Mouse (Mus musculus) adrenal gland, adult 8-10 months (tissue): ENCODE measurements around the gene Eps8. TPM values are rescaled to one million over a fixed set of nuclear protein-coding genes. Genes with fewer than 3 reads are reported as not detected.

Experiments used
- DNase-seq: peaks from one replicate; pipeline ENCODE4 v3.0.0; 2022
- total RNA-seq, 4 experiments: library from RNA; stranded (reverse); gene quantifications; 2 replicates each; pipeline ENCODE4 v1.2.4; 2022

The Eps8 gene
- total RNA-seq, 4 experiments from 2014 or later, result 26.3 to 56.6 (median 36.9) TPM

DNA sequence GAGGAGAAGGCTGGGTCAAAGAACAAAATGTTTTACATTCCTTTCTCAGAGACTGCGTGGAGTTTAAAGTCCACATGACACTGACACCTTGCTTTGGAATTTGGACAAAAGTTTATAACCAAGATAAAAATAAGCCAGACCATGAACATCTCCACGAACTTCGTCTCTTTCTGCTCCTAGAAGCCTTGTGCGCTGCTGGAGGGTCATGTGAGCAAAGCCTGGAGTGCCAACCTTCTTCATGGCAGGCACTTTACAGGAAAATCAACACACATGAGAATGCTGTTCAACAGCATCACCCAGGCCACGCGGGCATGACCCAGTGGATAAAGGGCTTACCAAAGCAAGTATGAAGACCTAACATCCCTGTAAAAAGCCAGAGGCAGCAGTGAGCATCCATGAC lies 85.6 kb downstream of the Eps8 start:
- no peak for DNase-seq

DNA sequence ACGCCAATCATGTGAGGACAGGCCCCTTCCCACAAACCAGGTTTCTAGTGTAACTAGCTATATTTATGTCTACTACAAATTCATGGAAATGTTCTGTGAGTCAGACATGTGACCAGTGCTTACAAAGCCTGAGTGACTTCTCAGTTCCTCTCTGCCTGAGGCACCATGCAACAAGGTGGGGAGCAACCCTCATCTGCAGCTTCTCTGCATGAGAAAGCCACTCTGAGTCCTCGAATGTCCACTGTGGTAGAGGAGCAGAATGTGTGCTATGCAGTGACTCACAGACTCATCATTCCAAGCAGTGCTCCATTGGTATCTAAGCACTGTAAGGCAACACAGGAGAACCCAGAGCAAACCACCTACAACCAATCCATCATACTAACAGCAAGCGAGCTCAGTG lies 88.8 kb downstream of the Eps8 start:
- DNase-seq, result no peak

DNA sequence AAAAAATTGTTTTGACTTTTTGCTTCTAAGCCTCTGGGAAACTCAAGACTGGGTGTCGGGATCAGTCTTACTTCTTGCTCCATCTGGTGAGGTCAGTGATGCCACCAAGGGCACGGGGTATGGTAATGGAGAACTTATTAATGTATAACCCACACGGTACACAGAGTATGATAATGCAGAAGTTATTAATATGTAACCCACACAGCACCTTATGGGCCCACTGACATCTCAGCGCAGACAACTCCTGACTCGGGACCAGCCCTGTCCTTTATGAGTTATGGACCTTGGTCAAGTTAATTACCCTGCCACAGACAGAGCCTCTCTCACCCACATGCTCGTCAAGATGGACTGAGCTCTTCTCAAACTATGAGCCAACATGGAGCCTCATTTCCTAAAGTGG lies 89.2 kb downstream of the Eps8 start:
- DNase-seq, result no peak

DNA sequence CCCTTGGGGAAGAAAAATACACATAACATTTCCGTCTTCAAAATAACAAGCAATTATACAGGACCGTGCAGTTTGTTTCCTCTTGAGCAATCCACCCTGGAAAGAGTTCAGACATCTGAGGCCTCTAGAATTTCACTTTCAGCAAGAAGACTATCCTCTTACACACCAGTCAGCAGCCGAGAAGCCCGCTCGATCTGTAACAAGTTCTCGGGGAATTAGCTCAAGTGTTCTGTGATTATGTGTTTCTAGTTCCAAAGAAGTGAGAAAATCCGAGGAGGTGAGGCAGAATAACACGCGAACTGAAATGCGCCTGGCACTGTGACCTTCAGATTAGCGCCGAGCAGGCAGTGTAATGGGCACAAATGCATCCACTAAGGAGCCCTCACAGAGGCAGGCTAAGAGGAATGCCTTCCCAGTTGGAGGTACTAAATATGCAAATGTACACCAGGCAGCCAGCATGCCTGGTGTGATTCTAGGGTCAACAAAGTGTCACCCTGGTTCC lies 94.3 kb downstream of the Eps8 start:
- no peak for DNase-seq

DNA sequence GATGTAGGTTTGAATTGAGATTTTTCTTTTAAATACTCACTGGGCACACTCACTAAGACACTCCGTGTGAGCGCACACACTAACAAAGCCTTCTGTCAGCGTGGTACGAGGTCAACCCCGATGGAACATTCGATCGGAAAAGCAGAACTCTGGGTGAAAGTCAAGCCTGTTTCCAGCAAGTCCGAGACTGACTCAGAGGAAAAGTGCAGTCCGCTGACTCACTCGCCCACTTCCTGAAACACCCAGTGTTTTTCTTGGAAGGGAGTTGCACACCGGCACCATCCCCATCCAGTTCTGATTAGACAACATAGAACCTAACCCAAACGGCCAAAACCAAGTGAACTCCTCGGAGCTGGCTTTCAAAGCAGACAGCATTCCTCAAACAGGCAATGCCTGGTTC lies 95.8 kb downstream of the Eps8 start:
- DNase-seq, result peak; percentile 80

DNA sequence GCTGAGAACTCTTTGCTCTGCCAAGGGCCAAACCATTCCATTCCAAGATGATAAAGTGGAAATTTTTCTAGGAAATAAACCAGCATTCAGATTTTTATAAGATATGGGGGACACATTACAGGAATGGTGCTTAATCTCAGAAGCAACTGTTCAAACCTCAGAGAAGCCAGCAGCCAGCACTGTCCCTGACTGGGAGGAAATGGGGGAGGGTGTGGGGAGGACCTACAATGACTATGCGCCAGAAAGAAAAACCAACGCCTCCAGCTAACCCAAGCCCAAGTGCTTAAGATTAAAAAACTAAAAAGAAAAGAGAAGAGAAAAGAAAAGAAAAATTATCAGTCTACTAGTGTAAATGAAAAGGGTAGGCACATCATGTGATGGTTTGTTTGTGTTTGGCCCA lies 97.0 kb downstream of the Eps8 start:
- no peak for DNase-seq

DNA sequence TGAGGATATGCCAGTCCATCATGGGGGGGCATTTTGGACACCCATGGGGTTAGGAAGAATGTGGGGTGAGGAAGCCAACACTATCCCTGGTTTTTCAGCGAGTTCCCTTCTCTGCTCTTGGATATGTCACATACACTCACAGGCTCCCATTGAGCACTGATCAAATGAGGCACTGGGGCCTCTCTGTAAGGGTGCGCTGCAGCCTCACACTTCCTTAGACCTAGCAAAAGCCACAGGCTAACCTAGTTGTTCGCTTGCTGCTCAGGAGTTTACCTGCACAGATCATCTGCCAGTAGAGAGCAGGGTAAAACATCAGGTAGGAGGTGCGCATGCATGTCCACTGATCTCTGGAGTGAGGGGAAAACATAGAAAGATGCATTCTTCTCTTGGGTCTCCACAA lies 97.5 kb downstream of the Eps8 start:
- DNase-seq, result no peak

DNA sequence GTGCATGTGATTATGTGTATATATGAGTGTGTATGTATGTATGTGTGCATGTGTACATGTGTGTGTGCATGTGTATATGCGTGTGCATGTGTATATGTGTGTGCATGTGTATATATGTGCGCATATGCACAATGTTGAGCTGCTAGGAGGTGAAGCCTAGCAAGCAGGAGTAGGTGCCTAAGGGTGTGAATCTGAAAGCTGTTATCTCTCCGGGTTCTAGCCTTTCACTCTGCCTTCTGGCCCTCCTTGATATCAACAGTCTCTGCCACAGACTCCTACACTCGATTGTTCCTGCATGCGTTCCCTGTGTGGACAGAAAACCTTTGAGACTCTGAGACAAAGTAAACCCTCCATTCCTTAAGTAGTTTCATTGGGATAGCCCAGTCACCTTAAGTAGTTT lies 98.0 kb downstream of the Eps8 start:
- no peak for DNase-seq

DNA sequence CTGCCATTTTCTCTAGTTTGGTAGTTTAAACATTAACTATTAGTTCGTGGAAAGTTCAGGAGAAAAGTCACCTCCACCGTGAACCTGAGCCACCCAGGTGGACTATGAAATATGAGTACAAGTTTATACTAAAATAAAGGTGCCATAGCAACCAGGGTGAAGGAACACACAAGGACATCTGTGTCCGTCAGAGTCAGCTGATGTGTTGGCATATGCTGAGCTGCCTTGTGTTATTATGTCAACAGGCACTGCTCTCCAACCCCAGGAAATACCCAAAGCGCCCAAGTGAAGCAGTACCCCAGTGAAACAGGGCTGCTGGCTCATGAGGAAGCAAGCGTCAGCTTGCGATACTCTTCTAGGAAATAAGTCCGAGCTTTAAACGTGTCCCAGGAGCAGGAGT lies 104.5 kb downstream of the Eps8 start:
- no peak for DNase-seq

DNA sequence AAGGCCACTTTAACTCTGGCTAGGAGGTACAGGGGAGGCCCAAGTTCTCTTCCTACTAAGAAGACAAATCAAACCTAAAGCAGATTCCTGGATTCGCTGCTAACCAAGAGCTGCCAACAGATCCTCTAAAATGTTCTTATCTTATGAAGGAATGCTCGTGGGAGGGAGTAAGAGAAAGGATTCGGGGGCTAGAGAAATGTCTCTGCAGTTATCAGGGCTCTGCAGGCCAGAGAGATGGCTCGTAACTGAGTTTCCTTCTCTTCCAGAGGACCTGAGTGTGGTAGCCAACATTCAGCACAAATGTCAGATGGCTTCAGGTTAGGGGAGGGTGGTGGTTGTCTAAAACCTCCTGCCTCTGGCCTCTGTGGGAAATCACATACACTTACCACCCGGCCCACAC lies 106.1 kb downstream of the Eps8 start:
- no peak for DNase-seq

DNA sequence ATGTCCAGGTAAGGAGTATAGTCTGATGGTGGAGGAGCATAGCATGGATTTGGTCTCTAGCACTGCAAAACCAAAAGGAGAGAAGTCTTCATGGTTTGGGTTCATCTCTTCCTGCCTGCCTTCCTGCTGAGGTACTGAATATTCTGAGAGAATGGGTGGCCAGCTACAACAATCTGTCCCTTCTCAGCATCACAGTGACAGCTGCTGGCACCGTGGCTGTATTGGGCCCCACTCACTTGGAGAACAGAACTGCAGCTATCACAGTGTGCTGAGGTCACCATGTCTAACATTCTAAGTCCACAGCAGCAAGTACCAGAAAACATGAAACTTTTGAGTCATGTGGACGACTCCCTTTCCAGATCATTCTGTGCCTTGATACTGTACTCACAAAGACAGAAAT lies 107.1 kb downstream of the Eps8 start:
- DNase-seq, result no peak

DNA sequence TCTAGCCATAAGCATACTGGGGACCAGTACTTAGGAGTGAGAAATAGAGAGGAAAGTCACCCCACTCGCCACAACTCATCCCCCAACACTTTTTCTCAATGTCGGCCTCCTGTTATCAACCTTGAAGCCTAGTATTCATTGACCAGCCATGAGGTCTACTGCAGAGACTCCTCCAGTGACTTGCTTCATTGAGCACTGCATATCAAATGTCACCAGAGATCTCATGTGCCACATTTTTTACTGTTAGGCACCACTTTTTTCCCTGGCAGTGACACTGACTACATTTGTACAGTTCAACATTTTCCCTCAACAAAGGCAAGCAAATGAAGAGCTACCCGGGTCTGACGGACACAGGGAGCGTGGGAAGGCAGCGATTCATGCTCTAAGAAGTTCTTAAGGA lies 108.6 kb downstream of the Eps8 start:
- DNase-seq, result no peak

DNA sequence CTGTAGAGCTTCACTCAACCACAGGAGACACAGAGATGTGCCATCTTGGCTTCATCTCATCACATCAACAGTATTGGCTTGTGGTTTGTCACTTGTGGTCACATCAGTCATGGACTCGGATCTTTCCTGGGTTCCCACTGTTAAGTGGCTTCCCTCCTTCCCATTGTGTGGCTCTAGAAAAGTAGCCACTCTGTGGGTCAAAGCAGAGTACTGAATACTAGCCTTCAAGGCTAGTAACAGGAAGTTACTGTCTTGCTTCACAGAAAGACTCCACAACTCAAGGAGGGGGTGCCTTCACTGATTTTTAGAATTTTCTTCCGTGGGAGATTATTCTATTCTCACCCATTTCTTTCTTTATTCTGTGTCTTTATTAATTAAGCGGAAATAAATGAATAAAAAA lies 109.3 kb downstream of the Eps8 start:
- no peak for DNase-seq

DNA sequence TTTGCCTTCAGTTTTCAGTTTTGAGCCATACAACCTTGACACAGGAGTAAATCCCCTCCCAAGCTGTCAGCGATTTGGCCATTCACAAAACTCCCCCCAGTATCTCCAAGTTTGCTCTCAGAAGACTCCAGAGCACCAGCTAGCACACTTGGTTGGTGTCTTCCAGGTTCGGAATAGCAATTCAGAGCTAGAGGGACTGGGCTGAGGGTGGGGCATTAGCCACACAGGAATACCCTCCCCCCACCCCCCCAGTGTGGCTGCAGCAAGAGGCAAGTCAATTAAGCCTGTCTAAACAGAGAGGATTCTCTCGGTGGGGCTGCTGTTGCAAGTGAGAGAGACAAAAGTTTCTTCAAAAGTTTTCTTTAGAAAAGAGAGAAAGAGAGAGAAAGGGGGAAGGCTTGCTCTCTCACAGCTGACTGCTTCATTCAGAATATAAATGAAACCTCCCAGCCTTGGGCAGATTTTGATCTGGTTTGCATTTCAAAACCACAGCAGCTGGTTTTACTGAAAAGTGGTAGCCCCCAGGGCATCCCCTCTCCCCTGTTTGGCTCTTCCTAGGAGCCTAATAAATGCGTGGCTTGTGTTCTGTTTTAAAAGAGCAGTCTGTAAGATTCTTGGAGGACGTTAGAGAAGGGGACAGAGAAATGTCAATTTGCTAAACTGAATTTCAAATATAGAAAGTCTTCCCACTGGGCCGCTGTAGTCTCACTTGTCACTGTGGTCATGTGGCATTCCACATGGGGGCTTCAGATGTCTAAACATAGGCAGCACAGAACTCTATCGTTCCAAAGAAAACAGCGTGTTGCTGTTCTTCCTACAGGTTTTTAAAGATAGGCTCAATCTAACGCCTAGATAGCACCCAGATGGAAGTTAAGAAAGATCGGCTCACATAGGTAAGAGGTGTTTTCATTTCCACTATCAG lies 112.2 kb downstream of the Eps8 start:
- DNase-seq, result no peak

DNA sequence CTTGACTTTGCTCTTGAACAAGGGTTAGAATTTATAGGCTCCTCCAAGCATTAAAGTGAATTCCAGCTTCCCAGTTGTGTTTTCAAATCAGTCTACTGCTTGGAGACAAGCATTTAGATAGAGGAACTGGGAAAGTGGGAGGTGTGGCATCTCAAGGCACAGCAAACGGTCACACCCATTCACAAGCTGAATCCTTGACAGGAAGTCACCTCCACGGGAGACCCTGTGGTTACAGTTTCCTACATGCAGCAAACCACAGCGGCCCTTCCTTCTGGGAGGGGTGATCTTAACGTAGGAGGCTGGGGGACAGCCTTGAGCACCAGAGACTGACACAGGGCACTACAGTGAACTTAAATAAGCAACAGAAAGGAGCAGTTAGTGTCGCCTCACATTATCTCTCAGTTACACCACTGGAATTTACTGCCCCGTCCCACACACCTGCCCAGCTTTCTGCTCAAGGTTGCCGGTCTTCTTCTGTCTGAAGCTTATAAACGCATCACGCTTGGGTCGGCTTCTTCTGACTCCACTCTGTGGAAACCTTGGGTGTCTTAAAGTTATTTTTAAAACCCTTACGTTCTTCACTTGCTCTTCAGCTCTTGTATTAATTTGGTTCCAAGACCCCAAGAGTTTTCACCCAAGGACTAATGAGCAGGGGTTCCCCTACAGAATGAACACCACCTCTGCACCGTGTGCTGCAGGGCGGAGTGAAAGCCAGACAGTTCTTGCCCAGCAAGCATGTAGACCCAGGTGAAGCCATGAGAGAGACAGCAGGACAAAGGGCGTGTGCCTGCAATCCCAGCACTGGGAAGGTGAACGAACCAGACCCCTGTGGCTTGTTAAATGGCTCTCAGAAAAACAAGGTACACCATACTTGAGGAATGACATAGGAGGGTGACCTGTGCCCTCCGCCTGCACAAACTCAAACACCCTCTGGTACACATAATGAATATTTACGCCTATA lies 113.2 kb downstream of the Eps8 start:
- DNase-seq, result no peak

DNA sequence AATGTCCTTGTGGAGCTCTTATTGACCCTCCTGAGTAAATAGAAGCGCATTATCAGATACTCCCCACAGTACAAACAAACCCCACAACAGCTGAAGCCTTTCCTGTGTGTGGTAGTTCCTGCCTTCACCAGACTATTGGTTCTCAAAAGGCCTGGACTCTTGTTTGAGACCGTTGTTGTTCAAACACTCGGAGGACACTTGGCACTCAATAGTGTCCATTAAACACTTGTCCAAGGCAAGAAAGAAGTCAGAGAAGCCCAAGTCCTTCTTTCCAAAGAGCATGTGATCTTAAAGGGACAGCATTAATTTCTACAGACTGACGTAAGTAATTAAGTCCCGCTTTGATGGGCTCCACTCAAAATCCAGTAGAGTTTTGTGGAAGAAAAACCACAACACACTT lies 113.9 kb downstream of the Eps8 start:
- DNase-seq, result no peak

DNA sequence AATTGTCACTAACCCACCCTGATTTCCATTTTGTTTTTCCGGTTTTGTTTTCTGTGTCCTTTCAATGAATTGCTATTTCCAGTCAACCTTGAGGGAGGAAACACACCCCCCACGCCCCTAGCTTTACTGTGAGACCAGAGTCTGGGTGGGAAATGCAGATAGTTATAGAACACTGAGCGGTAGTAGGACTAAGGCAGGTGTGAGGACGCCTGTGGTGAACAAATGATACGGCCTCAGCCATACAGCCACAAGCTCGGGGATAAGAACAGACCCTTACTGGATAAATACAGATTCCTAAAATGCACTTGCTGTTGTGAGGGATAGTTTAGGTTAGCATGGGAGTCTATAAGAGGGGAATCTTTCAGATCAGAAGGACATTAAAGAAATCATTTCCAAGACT lies 114.3 kb downstream of the Eps8 start:
- DNase-seq, result no peak

DNA sequence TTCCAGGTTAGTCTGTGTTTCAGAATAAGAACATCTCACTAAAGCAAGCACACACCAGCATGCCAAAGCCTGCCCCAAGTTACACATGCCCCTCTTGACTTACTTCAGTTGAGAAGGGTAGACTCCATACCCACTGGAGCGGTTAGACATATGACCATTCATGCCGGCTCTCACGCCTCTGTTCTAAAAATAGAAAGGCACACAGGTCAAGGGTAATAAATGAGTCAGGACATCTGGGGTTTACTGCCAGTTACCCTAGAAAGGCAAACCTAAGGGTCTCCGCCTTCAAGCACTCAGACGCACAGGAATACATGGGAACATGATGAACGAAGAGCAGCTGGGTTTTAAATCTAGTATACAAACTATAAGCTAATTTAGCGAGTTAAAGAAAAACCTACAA lies 115.5 kb downstream of the Eps8 start:
- DNase-seq, result no peak

DNA sequence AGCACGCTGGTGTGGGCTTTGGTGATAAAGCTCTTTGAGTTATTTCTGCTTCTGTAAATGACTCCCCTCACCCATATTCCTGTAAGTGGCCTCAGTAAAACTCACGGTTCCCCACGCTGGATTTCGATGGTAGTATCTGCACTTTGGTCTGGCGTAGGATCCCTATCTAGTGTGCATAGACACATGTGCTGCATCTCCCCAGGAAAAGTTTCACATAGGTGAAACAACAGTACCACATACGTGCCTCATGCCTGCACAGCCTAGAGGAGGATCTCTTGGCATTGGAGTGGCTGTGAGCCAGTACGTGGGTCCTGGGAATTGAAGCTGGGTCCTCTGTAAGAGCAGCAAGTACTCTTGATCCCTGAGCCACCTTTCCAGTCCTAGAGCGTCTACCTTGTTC lies 121.9 kb downstream of the Eps8 start:
- DNase-seq, result no peak

DNA sequence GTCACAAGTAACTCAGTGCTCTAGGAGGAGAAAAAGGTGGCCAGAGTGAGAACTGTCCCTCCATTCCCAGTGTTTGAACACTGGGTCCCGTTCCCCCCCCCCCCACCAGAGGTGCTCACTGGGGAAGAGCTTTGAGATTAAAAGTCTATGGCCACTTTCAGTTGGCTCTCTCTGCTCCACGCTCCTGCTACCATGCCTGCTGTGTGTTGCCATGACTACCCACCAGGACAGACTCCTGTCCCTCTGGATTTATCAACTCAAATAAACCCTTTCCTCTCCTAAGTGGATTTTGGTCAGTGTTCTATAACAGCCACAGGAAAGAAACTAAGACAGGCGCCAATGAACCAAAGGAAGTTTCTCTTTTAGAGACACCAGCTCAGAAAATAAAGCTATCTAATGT lies 128.9 kb downstream of the Eps8 start:
- DNase-seq, result no peak

DNA sequence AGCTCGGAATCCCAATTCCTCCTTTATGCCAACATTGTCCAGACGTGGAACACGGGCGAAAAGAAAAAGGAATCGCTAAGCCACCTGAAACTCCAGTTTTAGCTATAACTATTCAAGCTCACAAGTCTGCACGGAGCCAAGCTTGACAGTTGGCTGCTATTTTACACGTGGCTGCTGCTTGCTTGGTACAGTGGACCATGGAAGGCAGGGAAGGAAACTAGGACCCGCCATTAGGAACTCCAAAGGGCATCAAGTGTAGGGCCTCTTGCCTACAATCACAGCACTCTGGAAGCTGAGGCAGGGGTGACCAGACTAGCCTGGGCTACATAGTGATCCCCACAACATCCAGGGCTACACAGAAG lies 134.4 kb downstream of the Eps8 start:
- no peak for DNase-seq

DNA sequence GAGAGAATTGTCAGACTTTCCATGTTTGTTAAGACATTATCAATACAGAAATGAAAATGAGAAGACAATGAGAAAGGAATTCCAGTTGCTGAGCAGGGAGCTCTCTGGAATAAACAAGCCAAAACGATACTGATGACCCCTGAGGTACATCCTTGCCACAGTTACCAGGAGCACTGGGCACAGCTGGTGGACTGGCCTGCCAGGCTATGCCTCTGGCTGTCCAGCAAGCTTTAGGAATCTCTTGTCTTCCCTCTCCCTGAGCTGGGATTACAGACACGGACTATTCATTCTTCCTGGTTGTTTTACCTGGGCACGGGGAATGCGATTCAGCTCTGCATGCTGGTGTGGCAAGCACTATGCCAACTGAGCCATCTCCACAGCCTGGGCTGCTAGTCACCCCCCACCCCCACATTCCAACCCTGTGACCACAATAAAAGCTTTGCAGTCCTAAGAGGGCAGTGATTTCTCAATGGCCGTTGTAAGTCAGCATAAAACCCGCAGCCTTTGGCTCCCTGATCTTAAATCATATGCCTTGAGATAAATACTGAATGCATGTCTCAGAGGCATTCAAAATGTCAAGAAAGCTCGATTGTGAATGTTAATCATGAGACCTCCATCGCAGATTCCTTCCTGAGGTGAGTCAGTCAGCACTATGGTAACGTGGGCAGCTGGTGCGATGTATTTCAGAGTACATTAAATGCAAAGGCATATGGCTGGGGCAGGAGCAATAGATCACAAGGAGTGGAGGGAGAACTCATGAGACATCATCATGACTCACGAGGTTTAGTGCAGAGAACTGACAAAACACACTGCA lies 134.9 kb downstream of the Eps8 start:
- DNase-seq, result no peak

DNA sequence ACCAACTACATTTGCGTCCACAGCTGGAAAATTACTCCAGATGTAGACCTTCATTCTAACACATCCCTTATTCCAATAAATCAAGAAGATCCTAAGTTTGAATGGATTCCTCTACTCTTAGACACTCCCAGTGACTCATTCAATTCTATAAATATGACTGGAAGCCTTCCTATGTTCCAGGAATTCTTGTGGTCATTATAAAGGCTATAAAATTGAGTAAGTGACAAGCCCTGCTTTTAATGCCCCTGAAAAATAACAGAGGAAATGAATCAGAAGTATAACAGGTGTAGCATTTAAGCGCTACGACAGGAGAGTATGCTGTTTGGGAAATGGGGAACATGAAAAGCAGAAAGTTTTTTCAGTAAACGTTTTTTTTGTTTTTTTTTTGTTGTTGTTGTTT lies 139.8 kb downstream of the Eps8 start:
- DNase-seq, result no peak
